Mouse (Mus musculus): ENCODE measurements around the gene Samt2. TPM values are rescaled to one million over a fixed set of nuclear protein-coding genes. Genes with fewer than 3 reads are reported as not detected.

The Samt2 gene
- not detected for total RNA-seq (2023)

GRCm38 (mm10) chrX:154579260-154579659 lies at the start of gene Samt2:
Gene Samt2, minus strand, starts transcription at chrX:154579360.

Other genes with a start within 250 kb of the Samt2 start
- not detected for gene 4930524N10Rik, start 236.0 kb downstream of the Samt2 start, total RNA-seq (2023)
- gene Samt4, start 97.4 kb downstream of the Samt2 start, total RNA-seq (2023), result not detected

All from neutrophil, adult 83 days (primary cell).